Mouse (Mus musculus): ENCODE measurements around the gene Olfr525. TPM values are rescaled to one million over a fixed set of nuclear protein-coding genes. Genes with fewer than 3 reads are reported as not detected.

The Olfr525 gene
- not detected in 2 replicates for polyA plus RNA-seq (2012; rRNA removed)

GRCm38 (mm10) chr7:140320558-140320957, at the start of gene Olfr525:
Olfr525 (plus strand) TSS chr7:140320858.

GRCm38 (mm10) chr7:140333717-140334116, 13.1 kb downstream of the Olfr525 start, which contains the start of gene Olfr527:
Olfr527 (plus strand) TSS chr7:140334017.

GRCm38 (mm10) chr7:140361571-140361970, 40.9 kb downstream of the Olfr525 start, which contains the start of gene Olfr60:
Olfr60 (minus strand) TSS chr7:140361671.

GRCm38 (mm10) chr7:140376231-140376630, 55.6 kb downstream of the Olfr525 start, which contains the start of gene Olfr530:
Olfr530 (minus strand) TSS chr7:140376331.

Other genes with a start within 250 kb of the Olfr525 start
- 6.7 and 10.7 TPM in 2 replicates for gene Caly, start 238.3 kb upstream of the Olfr525 start, polyA plus RNA-seq (2012; rRNA removed)
- 1.5 TPM in 1 of 2 replicates, not detected in the other for gene Prap1, start 227.5 kb upstream of the Olfr525 start, polyA plus RNA-seq (2012; rRNA removed)
- gene Fuom, start 218.4 kb upstream of the Olfr525 start, polyA plus RNA-seq (2012; rRNA removed): 20.8 and 23.8 TPM in 2 replicates
- 8.5 and 9.3 TPM in 2 replicates for gene Paox, start 205.1 kb upstream of the Olfr525 start, polyA plus RNA-seq (2012; rRNA removed)
- 94.1 and 116 TPM in 2 replicates for gene Echs1, start 204.4 kb upstream of the Olfr525 start, polyA plus RNA-seq (2012; rRNA removed)
- 31.4 and 49.2 TPM in 2 replicates for gene Mtg1, start 183.3 kb upstream of the Olfr525 start, polyA plus RNA-seq (2012; rRNA removed)
- 0.80 and 0.83 TPM in 2 replicates for gene Sprn, start 166.0 kb upstream of the Olfr525 start, polyA plus RNA-seq (2012; rRNA removed)
- gene Olfr522, start 156.1 kb upstream of the Olfr525 start, polyA plus RNA-seq (2012; rRNA removed): not detected in 2 replicates
- not detected in 2 replicates for gene Olfr523, start 147.6 kb upstream of the Olfr525 start, polyA plus RNA-seq (2012; rRNA removed)
- gene Olfr524, start 114.9 kb upstream of the Olfr525 start, polyA plus RNA-seq (2012; rRNA removed): not detected in 2 replicates
- gene Cd163l1, start 102.6 kb upstream of the Olfr525 start, polyA plus RNA-seq (2012; rRNA removed): 0.04 TPM in 1 of 2 replicates, not detected in the other
- gene 5830411N06Rik, start 73.6 kb upstream of the Olfr525 start, polyA plus RNA-seq (2012; rRNA removed): not detected in 2 replicates
- gene Olfr527, start 13.2 kb downstream of the Olfr525 start, polyA plus RNA-seq (2012; rRNA removed): not detected in 2 replicates
- gene Olfr60, start 40.8 kb downstream of the Olfr525 start, polyA plus RNA-seq (2012; rRNA removed): not detected in 2 replicates
- gene Olfr530, start 55.5 kb downstream of the Olfr525 start, polyA plus RNA-seq (2012; rRNA removed): not detected in 2 replicates
- not detected in 2 replicates for gene Olfr531, start 82.1 kb downstream of the Olfr525 start, polyA plus RNA-seq (2012; rRNA removed)
- not detected in 2 replicates for gene Olfr532, start 100.8 kb downstream of the Olfr525 start, polyA plus RNA-seq (2012; rRNA removed)
- gene Olfr533, start 142.5 kb downstream of the Olfr525 start, polyA plus RNA-seq (2012; rRNA removed): not detected in 2 replicates
- gene Olfr535, start 163.4 kb downstream of the Olfr525 start, polyA plus RNA-seq (2012; rRNA removed): not detected in 2 replicates
- not detected in 2 replicates for gene Olfr536, start 186.5 kb downstream of the Olfr525 start, polyA plus RNA-seq (2012; rRNA removed)
- gene Olfr538, start 247.0 kb downstream of the Olfr525 start, polyA plus RNA-seq (2012; rRNA removed): not detected in 2 replicates